Mouse (Mus musculus) embryonic facial prominence, embryonic 11.5 days (tissue): ENCODE results near the gene E130114P18Rik. TPM values are rescaled to one million over a fixed set of nuclear protein-coding genes. Genes with fewer than 3 reads are reported as not detected.

Source experiments
- ATAC-seq: fragments of 200-750 bp; cut with Nextera tagmentation; replicated peaks from 2 replicates; pipeline ENCODE4 v1.8.0; 2017; ENCODE audit warnings: low read depth; ENCODE audit not compliant: insufficient number of reproducible peaks, low FRiP score, low TSS enrichment
- DNase-seq: peaks from one replicate; pipeline ENCODE4 v3.0.0-alpha.2; 2015; ENCODE audit warnings: low spot score
- H3K27ac ChIP-seq: fragments of 300-500 bp; sonication (generic); replicated peaks from 2 replicates; pipeline ENCODE4 v1.5.1; 2014; ENCODE audit warnings: mild to moderate bottlenecking, low read depth, low read length, control low read depth
- H3K27me3 ChIP-seq: fragments of 300-500 bp; sonication (generic); 2 replicates; pipeline ENCODE4 v1.6.1; 2014; ENCODE audit warnings: mild to moderate bottlenecking, low read length, moderate library complexity, mixed read lengths; ENCODE audit not compliant: control insufficient read depth, insufficient read depth
- H3K36me3 ChIP-seq: fragments of 300-500 bp; sonication (generic); replicated peaks from 2 replicates; pipeline ENCODE4 v1.6.1; 2014; ENCODE audit warnings: low read depth, mild to moderate bottlenecking, low read length, moderate library complexity, mixed read lengths; ENCODE audit not compliant: control insufficient read depth, insufficient read depth
- H3K4me1 ChIP-seq: fragments of 300-500 bp; sonication (generic); 2 replicates; pipeline ENCODE4 v1.6.1; 2014; ENCODE audit warnings: low read length, mixed read lengths; ENCODE audit not compliant: control insufficient read depth, insufficient read depth
- H3K4me2 ChIP-seq: fragments of 300-500 bp; sonication (generic); 2 replicates; pipeline ENCODE4 v1.6.1; 2014; ENCODE audit warnings: low read depth, mild to moderate bottlenecking, control low read depth, low read length, moderate library complexity
- H3K4me3 ChIP-seq: fragments of 300-500 bp; sonication (generic); 2 replicates; pipeline ENCODE4 v1.5.1; 2014; ENCODE audit warnings: low read depth, low read length, control low read depth
- H3K9ac ChIP-seq: fragments of 300-500 bp; sonication (generic); replicated peaks from 2 replicates; pipeline ENCODE4 v1.6.1; 2014; ENCODE audit warnings: mild to moderate bottlenecking, control low read depth, low read length
- H3K9me3 ChIP-seq: fragments of 300-500 bp; sonication (generic); replicated peaks from 2 replicates; pipeline ENCODE4 v1.6.1; 2016; ENCODE audit warnings: mild to moderate bottlenecking, low read length, inconsistent platforms, mixed read lengths; ENCODE audit not compliant: control insufficient read depth
- WGBS: fragments of 180-500 bp; shearing (Covaris S2); extraction: QIAGEN DNeasy Blood & Tissue Kit; methylation state at CpG from one replicate; pipeline ENCODE4 v1.1.7; 2014; 5-methylcytosine and 5-hydroxymethylcytosine counted together
- polyA plus RNA-seq: library from polyadenylated mRNA; unstranded; fragments of >200 nt; fragmentation: Nextera tagmentation; extraction: Ambion mirVana; gene quantifications from 2 replicates; pipeline ENCODE4 v1.2.1, GENCODE M21; 2014

E130114P18Rik gene
- polyA plus RNA-seq, 1 experiment from 2014 or later, result 9.5 TPM

DNA sequence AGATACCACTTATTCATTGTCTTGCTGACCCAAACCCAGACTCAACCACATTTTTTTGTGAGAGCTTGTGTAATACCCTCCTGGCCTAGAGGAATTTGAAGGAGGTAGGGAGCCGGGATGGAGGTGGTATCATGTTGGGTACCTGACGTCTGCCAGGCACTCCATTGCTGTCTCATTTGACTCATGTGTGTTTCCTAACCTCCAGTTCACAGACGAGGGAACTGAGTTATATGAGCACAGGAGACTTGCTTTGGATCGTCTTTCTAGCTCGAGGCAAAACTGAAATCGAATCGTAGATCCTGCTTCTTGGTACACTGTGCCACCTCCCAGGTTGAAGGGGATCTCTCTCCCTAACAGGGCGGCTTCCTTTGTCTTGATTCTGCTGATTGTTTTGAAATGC, 41.2 kb upstream of the E130114P18Rik start:
- ATAC-seq (no peak), DNase-seq (peak; percentile 26)
- Histone ChIP-seq H3K4me3 (no peak overlapping the region), H3K4me1 (no peaks in the 10 kb centered on the region; the same call in 1 of the 2 replicates), H3K9me3 (no peaks in the 10 kb centered on the region), H3K4me2 (no peak overlapping the region), H3K9ac (no peak overlapping the region), H3K27me3 (no peaks in the 10 kb centered on the region), H3K27ac (no peak overlapping the region), H3K36me3 (no peaks in the 10 kb centered on the region)
- 54% methylated on average over 8 of the region's 8 CpGs for WGBS

- Histone ChIP-seq H3K9me3 (no peaks in the 10 kb centered on the region), H3K27ac (no peak overlapping the region), H3K9ac (no peak overlapping the region), H3K36me3 (no peaks in the 10 kb centered on the region), H3K4me1 (no peaks in the 10 kb centered on the region; the same call in 1 of the 2 replicates), H3K4me3 (no peak overlapping the region), H3K4me2 (no peak overlapping the region), H3K27me3 (no peaks in the 10 kb centered on the region)
- 72% methylated on average over 3 of the region's 3 CpGs for WGBS
- DNase-seq (no peak), ATAC-seq (no peak)
Measured at GRCm38 (mm10) chr4:97818498-97818897, 40.6 kb upstream of the E130114P18Rik start.

DNA sequence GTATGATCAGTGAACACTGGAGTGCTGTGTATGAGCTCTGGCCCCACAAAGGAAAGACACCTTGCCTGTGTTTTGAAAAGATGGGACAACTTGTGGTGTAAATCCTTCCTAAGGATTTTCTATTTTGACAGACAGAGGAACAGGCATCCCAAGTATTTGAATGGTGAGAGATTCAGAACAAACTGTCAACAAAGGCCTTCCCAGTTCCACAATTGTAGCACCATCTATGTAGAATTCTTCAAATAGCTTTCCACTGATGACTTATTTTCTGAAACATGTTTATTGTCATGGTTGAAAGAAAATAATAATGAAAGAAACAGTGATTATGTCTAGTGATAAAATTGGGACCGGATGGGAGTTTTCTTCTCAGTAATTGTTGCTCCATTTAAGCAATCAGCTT, 39.9 kb upstream of the E130114P18Rik start:
- Histone ChIP-seq H3K36me3 (no peaks in the 10 kb centered on the region), H3K4me2 (no peak overlapping the region), H3K27ac (no peak overlapping the region), H3K27me3 (no peaks in the 10 kb centered on the region), H3K4me1 (no peaks in the 10 kb centered on the region; the same call in 1 of the 2 replicates), H3K4me3 (no peak overlapping the region), H3K9me3 (no peaks in the 10 kb centered on the region), H3K9ac (no peak overlapping the region)
- 43% methylated on average over 1 of the region's 1 CpGs for WGBS
- ATAC-seq (no peak), DNase-seq (no peak)

DNA sequence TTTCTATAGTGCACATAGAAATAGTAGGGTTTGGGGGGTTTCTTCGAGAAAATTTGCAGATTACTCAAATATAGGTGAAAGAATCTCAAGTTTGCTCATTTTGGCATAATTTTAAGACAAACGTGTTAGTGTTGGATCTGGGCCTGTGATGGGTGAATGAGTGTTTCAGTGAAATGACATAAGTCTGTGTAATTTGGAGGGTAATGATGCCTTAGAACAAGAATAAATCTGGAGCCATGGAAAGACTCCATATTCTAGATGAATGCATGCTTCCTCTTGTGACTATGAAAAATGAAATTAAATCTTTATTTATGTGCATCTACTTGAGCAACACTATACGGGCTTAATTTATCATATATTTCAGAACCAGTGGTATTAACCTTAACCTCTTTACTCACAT, 38.9 kb upstream of the E130114P18Rik start:
- Histone ChIP-seq H3K4me2 (no peak overlapping the region), H3K4me1 (no peaks in the 10 kb centered on the region; the same call in 1 of the 2 replicates), H3K27ac (no peak overlapping the region), H3K9ac (no peak overlapping the region), H3K4me3 (no peak overlapping the region), H3K27me3 (no peaks in the 10 kb centered on the region), H3K36me3 (no peaks in the 10 kb centered on the region), H3K9me3 (no peaks in the 10 kb centered on the region)
- DNase-seq (no peak), ATAC-seq (no peak)
- 89% methylated on average over 3 of the region's 3 CpGs for WGBS

GRCm38 (mm10) chr4:97816001-97816400, 38.1 kb upstream of the E130114P18Rik start:
- no peak overlapping the region for H3K27ac ChIP-seq
- H3K36me3 ChIP-seq, result no peaks in the 10 kb centered on the region
- H3K4me2 ChIP-seq, result no peak overlapping the region
- no peaks in the 10 kb centered on the region; the same call in 1 of the 2 replicates for H3K4me1 ChIP-seq
- H3K9ac ChIP-seq, result no peak overlapping the region
- no peak overlapping the region for H3K4me3 ChIP-seq
- no peak for ATAC-seq
- no peak for DNase-seq
- H3K27me3 ChIP-seq, result no peaks in the 10 kb centered on the region
- H3K9me3 ChIP-seq, result no peaks in the 10 kb centered on the region

GRCm38 (mm10) chr4:97814515-97814914, 36.6 kb upstream of the E130114P18Rik start:
- Histone ChIP-seq H3K36me3 (no peaks in the 10 kb centered on the region), H3K4me3 (no peak overlapping the region), H3K9me3 (no peaks in the 10 kb centered on the region), H3K4me1 (no peaks in the 10 kb centered on the region; the same call in 1 of the 2 replicates), H3K4me2 (no peak overlapping the region), H3K9ac (no peak overlapping the region), H3K27me3 (no peaks in the 10 kb centered on the region), H3K27ac (no peak overlapping the region)
- ATAC-seq, result no peak
- DNase-seq, result no peak
- WGBS, result 84% methylated on average over 7 of the region's 7 CpGs

GRCm38 (mm10) chr4:97813996-97814395, 36.1 kb upstream of the E130114P18Rik start:
- 77% methylated on average over 4 of the region's 4 CpGs for WGBS
- H3K36me3 ChIP-seq, result no peaks in the 10 kb centered on the region
- H3K27ac ChIP-seq, result no peak overlapping the region
- H3K27me3 ChIP-seq, result no peaks in the 10 kb centered on the region
- H3K4me3 ChIP-seq, result no peak overlapping the region
- H3K9ac ChIP-seq, result no peak overlapping the region
- DNase-seq (no peak), ATAC-seq (no peak)
- no peaks in the 10 kb centered on the region; the same call in 1 of the 2 replicates for H3K4me1 ChIP-seq
- no peaks in the 10 kb centered on the region for H3K9me3 ChIP-seq
- no peak overlapping the region for H3K4me2 ChIP-seq

GRCm38 (mm10) chr4:97813035-97813434, 35.2 kb upstream of the E130114P18Rik start:
- no peaks in the 10 kb centered on the region for H3K9me3 ChIP-seq
- no peaks in the 10 kb centered on the region; the same call in 1 of the 2 replicates for H3K4me1 ChIP-seq
- H3K4me3 ChIP-seq, result no peak overlapping the region
- H3K9ac ChIP-seq, result no peak overlapping the region
- 82% methylated on average over 5 of the region's 5 CpGs for WGBS
- no peak overlapping the region for H3K27ac ChIP-seq
- DNase-seq (no peak), ATAC-seq (no peak)
- no peaks in the 10 kb centered on the region for H3K27me3 ChIP-seq
- H3K36me3 ChIP-seq, result no peaks in the 10 kb centered on the region
- H3K4me2 ChIP-seq, result no peak overlapping the region
